Mouse (Mus musculus): ENCODE results near the gene Cog4.

DNA sequence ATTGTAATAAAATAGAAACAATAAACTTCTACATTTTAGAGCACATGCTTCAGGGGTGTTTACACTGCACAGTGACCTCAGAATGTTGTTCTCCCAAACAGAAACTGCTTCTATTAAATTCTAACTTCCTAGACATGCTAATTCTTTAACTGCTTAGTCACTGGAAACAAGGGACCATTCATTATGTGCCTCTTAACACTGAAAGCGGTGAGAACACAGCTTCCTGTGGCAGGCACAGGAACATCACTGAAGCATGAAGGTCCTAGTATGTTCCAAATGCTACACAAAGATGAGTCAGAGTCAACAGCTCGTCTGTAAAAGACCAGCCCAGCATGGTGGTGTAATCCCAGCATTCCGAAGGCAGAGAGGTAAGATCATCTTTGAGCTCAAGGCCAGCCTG is 31.1 kb upstream of the Cog4 start:
- TF ChIP-seq CTCF (IDR thresholded peaks at IDR 0.05; ENCODE audit: low read depth, low read length) (no peak), POLR2A (IDR thresholded peaks at IDR 0.05; ENCODE audit: extremely low read depth, insufficient read depth, low read length) (no peak)

Measured in liver, adult 2 months (tissue).